Mouse (Mus musculus) MEL (cell line): Measurements from ENCODE around the gene Lce1h. TPM values are rescaled to one million over a fixed set of nuclear protein-coding genes. Genes with fewer than 3 reads are reported as not detected.

ENCODE experiments used
- DNase-seq: peaks from one replicate; pipeline ENCODE4 v3.0.0; 2011; ENCODE audit warnings: low read depth, low spot score
- H3K27ac ChIP-seq: 2 replicates; pipeline ENCODE4 v1.5.1; 2012; ENCODE audit warnings: low read depth, mild to moderate bottlenecking, control low read depth, low read length, moderate library complexity; ENCODE audit not compliant: control insufficient read depth
- H3K27me3 ChIP-seq, 2 experiments: fragments of 150-350 bp in 1 of 2; sonication (generic) in 1 of 2; 2 replicates each; pipeline ENCODE4 v1.6.1; 2012; ENCODE audit warnings: low read length in 2 of 2, mild to moderate bottlenecking in 2 of 2, improper control_type of control experiment in 1 of 2, moderate library complexity in 1 of 2; ENCODE audit not compliant: insufficient read depth in 2 of 2, control insufficient read depth in 1 of 2
- H3K36me3 ChIP-seq, 2 experiments: 2 replicates each; pipeline ENCODE4 v1.6.1; 2012 to 2014; ENCODE audit warnings: low read length in 2 of 2, improper control_type of control experiment in 1 of 2, inconsistent platforms in 1 of 2, mild to moderate bottlenecking in 1 of 2; ENCODE audit not compliant: insufficient read depth in 2 of 2, control insufficient read depth in 1 of 2
- H3K4me1 ChIP-seq, 2 experiments: fragments of 150-350 bp in 1 of 2; sonication (generic) in 1 of 2; 2 replicates each; pipeline ENCODE4 v1.6.1; 2012; ENCODE audit warnings: low read length in 2 of 2, improper control_type of control experiment in 1 of 2, mild to moderate bottlenecking in 1 of 2; ENCODE audit not compliant: insufficient read depth in 2 of 2, control insufficient read depth in 1 of 2
- H3K4me3 ChIP-seq, 2 experiments: fragments of 150-350 bp in 1 of 2; sonication (generic) in 1 of 2; 2 replicates each; pipeline ENCODE4 v1.5.1; 2012; ENCODE audit warnings: low read depth in 2 of 2, low read length in 2 of 2, mild to moderate bottlenecking in 2 of 2, moderate library complexity in 2 of 2, control low read depth in 1 of 2, improper control_type of control experiment in 1 of 2; ENCODE audit not compliant: control insufficient read depth in 1 of 2, insufficient read depth in 1 of 2
- H3K79me2 ChIP-seq: 2 replicates; pipeline ENCODE4 v1.6.1; 2012; ENCODE audit warnings: mild to moderate bottlenecking, low read length, moderate library complexity; ENCODE audit not compliant: control insufficient read depth, poor library complexity, insufficient read depth
- H3K9ac ChIP-seq: 2 replicates; pipeline ENCODE4 v1.6.1; 2012; ENCODE audit warnings: low read depth, mild to moderate bottlenecking, control low read depth, low read length, moderate library complexity; ENCODE audit not compliant: control insufficient read depth, poor library complexity, severe bottlenecking
- H3K9me3 ChIP-seq: fragments of 150-350 bp; sonication (generic); replicated peaks from 2 replicates; pipeline ENCODE4 v1.6.1; 2012; ENCODE audit warnings: mild to moderate bottlenecking, low read length, improper control_type of control experiment, moderate library complexity; ENCODE audit not compliant: insufficient read depth
- JUND ChIP-seq: IDR thresholded peaks from 2 replicates; pipeline ENCODE4 v1.6.1; 2011; ENCODE audit warnings: low read depth, mild to moderate bottlenecking, improper control_type of control experiment, low read length
- KAT2A ChIP-seq: conservative IDR thresholded peaks from 2 replicates; pipeline ENCODE4 v1.6.1; 2012; ENCODE audit warnings: low read depth, low read length, improper control_type of control experiment, inconsistent platforms
- MXI1 ChIP-seq: IDR thresholded peaks from 2 replicates; pipeline ENCODE4 v1.6.1; 2011; ENCODE audit warnings: mild to moderate bottlenecking, low read depth, low read length, improper control_type of control experiment
- TAL1 ChIP-seq: IDR thresholded peaks from 2 replicates; pipeline ENCODE4 v1.6.1; 2012; ENCODE audit warnings: mild to moderate bottlenecking, inconsistent platforms, low read length, moderate library complexity, mixed read lengths
- USF1 ChIP-seq: IDR thresholded peaks from 2 replicates; pipeline ENCODE4 v1.6.1; 2014; ENCODE audit warnings: low read depth, mild to moderate bottlenecking, inconsistent platforms, low read length, improper control_type of control experiment, moderate library complexity
- polyA plus RNA-seq, 2 experiments: library from polyadenylated mRNA; stranded (reverse) in 1 of 2; unstranded in 1 of 2; fragments of >175 nt in 1 of 2; fragments of >200 nt in 1 of 2; gene quantifications; 2 replicates each; pipeline versions ENCODE4 v1.2.1 to v1.2.4; 2012; ENCODE audit warnings: low replicate concordance in 2 of 2, low read depth in 1 of 2; ENCODE audit not compliant: insufficient read length in 2 of 2, insufficient read depth in 1 of 2, missing spikeins in 1 of 2
- total RNA-seq: library from RNA; depleted of rRNA; stranded (reverse); fragments of 300-350 nt; gene quantifications from 2 replicates; pipeline ENCODE4 v1.2.3, GENCODE M21; 2012; rRNA removed

Gene Lce1h
- total and polyA plus RNA-seq, 3 experiments, result not detected

DNA sequence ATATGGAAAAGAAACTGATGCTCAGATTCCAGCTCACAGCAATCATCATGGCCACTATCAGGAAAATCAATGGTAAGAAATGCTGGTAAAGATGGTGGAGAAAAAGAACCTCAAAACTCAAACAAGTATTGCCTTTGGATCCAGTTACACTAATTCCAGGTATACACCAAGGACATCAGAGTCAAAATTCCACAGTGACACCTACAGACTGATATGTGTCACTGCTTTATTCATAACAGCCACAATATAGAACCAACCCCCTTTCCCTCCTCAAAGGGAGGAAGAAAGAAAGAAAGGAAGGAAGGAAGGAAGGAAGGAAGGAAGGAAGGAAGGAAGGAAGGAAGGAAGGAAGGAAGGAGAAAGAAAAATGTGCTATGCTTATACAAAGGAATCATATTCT is 49.7 kb downstream of the Lce1h start:
- H3K9ac ChIP-seq, result no peak overlapping the region
- no peaks in the 10 kb centered on the region for H3K9me3 ChIP-seq
- no peak for TF ChIP-seq USF1
- TF ChIP-seq KAT2A, result no peak
- no peak for TF ChIP-seq JUND
- no peak for TF ChIP-seq TAL1
- no peak for TF ChIP-seq MXI1
- H3K79me2 ChIP-seq, result no peaks in the 10 kb centered on the region
- peak; percentile 5 for DNase-seq
- H3K36me3 ChIP-seq, result no peaks in the 10 kb centered on the region
- no peaks in the 10 kb centered on the region for H3K4me1 ChIP-seq
- no peak overlapping the region for H3K27ac ChIP-seq
- H3K27me3 ChIP-seq, result no peaks in the 10 kb centered on the region
- no peak overlapping the region for H3K4me3 ChIP-seq

Other genes starting within 250 kb of the Lce1h start
- not detected in 2 replicates for gene 2310046K23Rik, start 230.6 kb downstream of the Lce1h start, total RNA-seq
- gene 2310046K23Rik, start 230.6 kb downstream of the Lce1h start, polyA plus RNA-seq, result not detected
- gene Ivl, start 191.3 kb downstream of the Lce1h start, total RNA-seq, result not detected in 2 replicates
- not detected for gene Ivl, start 191.3 kb downstream of the Lce1h start, polyA plus RNA-seq
- not detected in 2 replicates for gene Smcp, start 176.1 kb downstream of the Lce1h start, total RNA-seq
- not detected for gene Smcp, start 176.1 kb downstream of the Lce1h start, polyA plus RNA-seq
- not detected in 2 replicates for gene 2210017I01Rik, start 157.6 kb downstream of the Lce1h start, total RNA-seq
- gene 2210017I01Rik, start 157.6 kb downstream of the Lce1h start, polyA plus RNA-seq, result not detected
- gene Lce6a, start 143.4 kb downstream of the Lce1h start, total RNA-seq, result not detected in 2 replicates
- gene Lce6a, start 143.4 kb downstream of the Lce1h start, polyA plus RNA-seq, result not detected
- not detected in 2 replicates for gene Lce1a1, start 116.8 kb downstream of the Lce1h start, total RNA-seq
- gene Lce1a1, start 116.8 kb downstream of the Lce1h start, polyA plus RNA-seq, result not detected
- not detected in 2 replicates for gene Lce1b, start 108.1 kb downstream of the Lce1h start, total RNA-seq
- gene Lce1b, start 108.1 kb downstream of the Lce1h start, polyA plus RNA-seq, result not detected
- not detected in 2 replicates for gene Lce1a2, start 94.8 kb downstream of the Lce1h start, total RNA-seq
- gene Lce1a2, start 94.8 kb downstream of the Lce1h start, polyA plus RNA-seq, result not detected
- not detected in 2 replicates for gene Lce1c, start 85.8 kb downstream of the Lce1h start, total RNA-seq
- gene Lce1c, start 85.8 kb downstream of the Lce1h start, polyA plus RNA-seq, result not detected
- not detected in 2 replicates for gene Lce1d, start 77.9 kb downstream of the Lce1h start, total RNA-seq
- gene Lce1d, start 77.9 kb downstream of the Lce1h start, polyA plus RNA-seq, result not detected
- gene Lce1e, start 56.0 kb downstream of the Lce1h start, total RNA-seq, result not detected in 2 replicates
- gene Lce1e, start 56.0 kb downstream of the Lce1h start, polyA plus RNA-seq, result not detected
- gene Lce1f, start 44.7 kb downstream of the Lce1h start, total RNA-seq, result not detected in 2 replicates
- not detected for gene Lce1f, start 44.7 kb downstream of the Lce1h start, polyA plus RNA-seq
- gene Gm38119, start 26.0 kb downstream of the Lce1h start, total RNA-seq, result not detected in 2 replicates
- gene Gm38119, start 26.0 kb downstream of the Lce1h start, polyA plus RNA-seq, result not detected
- not detected in 2 replicates for gene Lce1g, start 12.7 kb downstream of the Lce1h start, total RNA-seq
- gene Lce1g, start 12.7 kb downstream of the Lce1h start, polyA plus RNA-seq, result not detected
- not detected in 2 replicates for gene Lce1i, start 13.8 kb upstream of the Lce1h start, total RNA-seq
- not detected for gene Lce1i, start 13.8 kb upstream of the Lce1h start, polyA plus RNA-seq
- gene Lce1j, start 25.4 kb upstream of the Lce1h start, total RNA-seq, result not detected in 2 replicates
- not detected for gene Lce1j, start 25.4 kb upstream of the Lce1h start, polyA plus RNA-seq
- not detected in 2 replicates for gene Lce1k, start 42.8 kb upstream of the Lce1h start, total RNA-seq
- gene Lce1k, start 42.8 kb upstream of the Lce1h start, polyA plus RNA-seq, result not detected
- not detected in 2 replicates for gene Kprp, start 62.2 kb upstream of the Lce1h start, total RNA-seq
- not detected for gene Kprp, start 62.2 kb upstream of the Lce1h start, polyA plus RNA-seq
- not detected in 2 replicates for gene Lce1l, start 86.2 kb upstream of the Lce1h start, total RNA-seq
- gene Lce1l, start 86.2 kb upstream of the Lce1h start, polyA plus RNA-seq, result not detected
- gene 2310050C09Rik, start 105.2 kb upstream of the Lce1h start, total RNA-seq, result not detected in 2 replicates
- not detected for gene 2310050C09Rik, start 105.2 kb upstream of the Lce1h start, polyA plus RNA-seq
- gene Lce3a, start 161.2 kb upstream of the Lce1h start, total RNA-seq, result not detected in 2 replicates
- gene Lce3a, start 161.2 kb upstream of the Lce1h start, polyA plus RNA-seq, result not detected
- not detected in 2 replicates for gene Lce3b, start 167.9 kb upstream of the Lce1h start, total RNA-seq
- not detected for gene Lce3b, start 167.9 kb upstream of the Lce1h start, polyA plus RNA-seq
- gene Lce3c, start 179.4 kb upstream of the Lce1h start, total RNA-seq, result not detected in 2 replicates
- gene Lce3c, start 179.4 kb upstream of the Lce1h start, polyA plus RNA-seq, result not detected
- gene Lce3d, start 192.3 kb upstream of the Lce1h start, total RNA-seq, result not detected in 2 replicates
- gene Lce3d, start 192.3 kb upstream of the Lce1h start, polyA plus RNA-seq, result not detected
- not detected in 2 replicates for gene Lce3e, start 202.0 kb upstream of the Lce1h start, total RNA-seq
- gene Lce3e, start 202.0 kb upstream of the Lce1h start, polyA plus RNA-seq, result not detected
- not detected in 2 replicates for gene Lce3f, start 227.2 kb upstream of the Lce1h start, total RNA-seq
- gene Lce3f, start 227.2 kb upstream of the Lce1h start, polyA plus RNA-seq, result not detected